Mouse (Mus musculus): ENCODE measurements around the gene Mesp2. TPM values are rescaled to one million over a fixed set of nuclear protein-coding genes. Genes with fewer than 3 reads are reported as not detected.
A peak's percentile ranks its signal among the peaks of the same experiment; 100 is the strongest.
"Not testable (repeated sequence)": the region's sequence is repeated elsewhere in the genome, so short reads cannot be mapped to it uniquely, and the experiment has no call there.

Gene Mesp2
- total RNA-seq (2021), result 1 to 10 TPM; 1.3 to 1.7 TPM

- peak; percentile 68 to 69 for DNase-seq (ENCODE audit: extremely low spot score in 1 of 2, low spot score in 1 of 2)
Measured at GRCm38 (mm10) chr7:79810611-79811506, at the start of gene Mesp2. Gene Mesp2, plus strand, starts transcription at chr7:79810727.

GRCm38 (mm10) chr7:79761124-79761876 is 49.2 kb upstream of the Mesp2 start:
- no peak for DNase-seq (ENCODE audit: extremely low spot score in 1 of 2, low spot score in 1 of 2)

GRCm38 (mm10) chr7:79762106-79762505 is 48.4 kb upstream of the Mesp2 start:
- DNase-seq (ENCODE audit: extremely low spot score in 1 of 2, low spot score in 1 of 2), result no peak

GRCm38 (mm10) chr7:79765991-79766390 is 44.5 kb upstream of the Mesp2 start:
- DNase-seq (ENCODE audit: extremely low spot score in 1 of 2, low spot score in 1 of 2), result no peak

- DNase-seq (ENCODE audit: extremely low spot score in 1 of 2, low spot score in 1 of 2), result no peak
Measured at GRCm38 (mm10) chr7:79769664-79770063, 40.9 kb upstream of the Mesp2 start.

GRCm38 (mm10) chr7:79771561-79772512 is 38.7 kb upstream of the Mesp2 start:
- no peak for DNase-seq (ENCODE audit: extremely low spot score in 1 of 2, low spot score in 1 of 2)

GRCm38 (mm10) chr7:79780647-79781626 is 29.6 kb upstream of the Mesp2 start:
- DNase-seq (ENCODE audit: extremely low spot score in 1 of 2, low spot score in 1 of 2), result peak; percentile 66 to 80

GRCm38 (mm10) chr7:79781826-79782515 is 28.6 kb upstream of the Mesp2 start:
- no peak for DNase-seq (ENCODE audit: extremely low spot score in 1 of 2, low spot score in 1 of 2)

- no peak for DNase-seq (ENCODE audit: extremely low spot score in 1 of 2, low spot score in 1 of 2)
Measured at GRCm38 (mm10) chr7:79782516-79782855, 28.0 kb upstream of the Mesp2 start.

- peak; percentile 40 to 84 for DNase-seq (ENCODE audit: extremely low spot score in 1 of 2, low spot score in 1 of 2)
Measured at GRCm38 (mm10) chr7:79786295-79786694, 24.2 kb upstream of the Mesp2 start.

- not testable (repeated sequence) for DNase-seq (ENCODE audit: extremely low spot score in 1 of 2, low spot score in 1 of 2)
Measured at GRCm38 (mm10) chr7:79789812-79790211, 20.7 kb upstream of the Mesp2 start.

GRCm38 (mm10) chr7:79792635-79793421 is 17.7 kb upstream of the Mesp2 start:
- DNase-seq (ENCODE audit: extremely low spot score in 1 of 2, low spot score in 1 of 2), result peak; percentile 41 to 53

- no peak for DNase-seq (ENCODE audit: extremely low spot score in 1 of 2, low spot score in 1 of 2)
Measured at GRCm38 (mm10) chr7:79793688-79794087, 16.8 kb upstream of the Mesp2 start, which contains the start of gene Mesp1. Gene Mesp1, minus strand, starts transcription at chr7:79793788.

GRCm38 (mm10) chr7:79798606-79799005 is 11.9 kb upstream of the Mesp2 start:
- DNase-seq (ENCODE audit: extremely low spot score in 1 of 2, low spot score in 1 of 2), result no peak

- peak; percentile 73 to 90 for DNase-seq (ENCODE audit: extremely low spot score in 1 of 2, low spot score in 1 of 2)
Measured at GRCm38 (mm10) chr7:79799048-79799447, 11.5 kb upstream of the Mesp2 start.

- DNase-seq (ENCODE audit: extremely low spot score in 1 of 2, low spot score in 1 of 2), result no peak
Measured at GRCm38 (mm10) chr7:79799506-79799905, 11.0 kb upstream of the Mesp2 start.

GRCm38 (mm10) chr7:79800336-79800735 is 10.2 kb upstream of the Mesp2 start:
- no peak for DNase-seq (ENCODE audit: extremely low spot score in 1 of 2, low spot score in 1 of 2)

- DNase-seq (ENCODE audit: extremely low spot score in 1 of 2, low spot score in 1 of 2), result no peak
Measured at GRCm38 (mm10) chr7:79801391-79801790, 9.1 kb upstream of the Mesp2 start.

All from layer of hippocampus, postnatal 25 days (tissue).